Mouse (Mus musculus) cortical plate, adult 2 months (tissue): ENCODE measurements around the gene Tubb5.

ENCODE experiments used
- CTCF ChIP-seq: fragments of 200-500 bp; IDR thresholded peaks from 2 replicates; pipeline ENCODE4 v1.5.1; 2011; ENCODE audit warnings: mild to moderate bottlenecking, control low read depth, low read length; ENCODE audit not compliant: insufficient read depth; ENCODE audit errors: extremely low read depth
- POLR2A ChIP-seq: fragments of 200-500 bp; IDR thresholded peaks from 2 replicates; pipeline ENCODE4 v1.6.1; 2011; ENCODE audit warnings: mild to moderate bottlenecking, low read length, control low read depth; ENCODE audit not compliant: insufficient read depth; ENCODE audit errors: extremely low read depth

DNA sequence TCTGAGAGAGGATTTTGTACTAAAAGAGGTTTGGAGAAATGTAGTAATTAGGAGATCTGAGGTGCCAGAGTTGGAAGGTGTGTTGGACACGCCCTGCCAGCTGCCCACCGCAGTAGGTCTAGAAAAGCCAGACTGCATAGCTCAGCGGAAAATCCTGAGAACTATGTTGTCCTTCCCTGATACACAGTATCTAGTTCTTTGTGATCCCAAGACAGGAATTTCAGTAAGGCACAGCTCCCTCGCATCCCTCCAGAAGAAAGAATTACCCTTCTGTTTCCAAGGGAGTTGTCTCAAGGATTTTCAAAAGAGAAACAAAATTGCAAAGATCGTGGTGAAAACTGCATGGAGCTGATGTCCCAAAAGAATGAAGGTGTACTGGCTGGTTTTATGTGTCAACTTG lies 464 bp upstream of the Tubb5 start:
- TF ChIP-seq CTCF (no peak), POLR2A (no peak)
